Mouse (Mus musculus) stomach, embryonic 14.5 days (tissue): ENCODE data around the gene Baz2a. TPM values are rescaled to one million over a fixed set of nuclear protein-coding genes. Genes with fewer than 3 reads are reported as not detected.
"Not testable (repeated sequence)": the region's sequence is repeated elsewhere in the genome, so short reads cannot be mapped to it uniquely, and the experiment has no call there.

Experiments used
- ATAC-seq: fragments of 200-750 bp; cut with Nextera tagmentation; 2 replicates; pipeline ENCODE4 v1.8.0; 2017; ENCODE audit warnings: low read depth, moderate TSS enrichment; ENCODE audit not compliant: insufficient number of reproducible peaks, insufficient read depth, low FRiP score
- H3K27ac ChIP-seq: fragments of 300-500 bp; sonication (generic); 2 replicates; pipeline ENCODE4 v1.5.1; 2014; ENCODE audit warnings: mild to moderate bottlenecking, low read length, moderate library complexity, mixed read lengths
- H3K27me3 ChIP-seq: fragments of 300-500 bp; sonication (generic); 2 replicates; pipeline ENCODE4 v1.6.1; 2014; ENCODE audit warnings: low read length, control low read depth, mixed read lengths; ENCODE audit not compliant: control insufficient read depth, insufficient read depth
- H3K36me3 ChIP-seq: fragments of 300-500 bp; sonication (generic); 2 replicates; pipeline ENCODE4 v1.6.1; 2014; ENCODE audit warnings: mild to moderate bottlenecking, control low read depth, low read length, moderate library complexity, mixed read lengths; ENCODE audit not compliant: control insufficient read depth, insufficient read depth
- H3K4me1 ChIP-seq: fragments of 300-500 bp; sonication (generic); 2 replicates; pipeline ENCODE4 v1.6.1; 2014; ENCODE audit warnings: low read length, control low read depth, mixed read lengths; ENCODE audit not compliant: control insufficient read depth, insufficient read depth
- H3K4me2 ChIP-seq: fragments of 300-500 bp; sonication (generic); replicated peaks from 2 replicates; pipeline ENCODE4 v1.6.1; 2014; ENCODE audit warnings: low read depth, low read length, control low read depth
- H3K4me3 ChIP-seq: fragments of 300-500 bp; sonication (generic); 2 replicates; pipeline ENCODE4 v1.5.1; 2014; ENCODE audit warnings: low read depth, low read length, control low read depth
- H3K9ac ChIP-seq: fragments of 300-500 bp; sonication (generic); replicated peaks from 2 replicates; pipeline ENCODE4 v1.6.1; 2014; ENCODE audit warnings: low read depth, mild to moderate bottlenecking, control low read depth, low read length, moderate library complexity, mixed read lengths
- H3K9me3 ChIP-seq: fragments of 300-500 bp; sonication (generic); 2 replicates; pipeline ENCODE4 v1.6.1; 2016; ENCODE audit warnings: low read depth, low read length, control low read depth; ENCODE audit not compliant: control insufficient read depth
- WGBS: fragments of 180-500 bp; shearing (Covaris S2); extraction: QIAGEN DNeasy Blood & Tissue Kit; methylation state at CpG from one replicate; pipeline ENCODE4 v1.1.7; 2014; 5-methylcytosine and 5-hydroxymethylcytosine counted together
- polyA plus RNA-seq: library from polyadenylated mRNA; unstranded; fragments of >200 nt; fragmentation: Nextera tagmentation; extraction: Ambion mirVana; gene quantifications from 2 replicates; pipeline ENCODE4 v1.2.1, GENCODE M21; 2014

Baz2a gene
- polyA plus RNA-seq, 1 experiment from 2014 or later, result 28.2 TPM

DNA sequence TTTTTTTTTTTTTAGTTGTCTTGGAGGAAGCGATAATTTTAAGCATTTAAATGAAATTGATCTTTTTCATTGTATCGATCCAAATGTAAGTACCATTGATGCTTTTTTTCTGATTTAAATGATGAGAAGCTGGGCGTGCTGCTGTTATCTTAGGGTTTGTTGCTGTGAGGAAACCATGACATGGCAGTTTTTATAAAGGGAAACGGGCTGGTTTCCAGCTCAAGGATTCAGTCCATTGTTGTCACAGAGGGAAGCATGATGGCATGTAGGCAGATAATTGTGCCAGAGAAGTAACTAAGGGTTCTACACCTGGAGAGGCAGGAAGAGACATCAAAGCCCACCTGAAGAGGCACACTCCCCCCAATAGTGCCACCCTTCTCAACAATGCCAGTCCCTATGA lies 22.2 kb upstream of the Baz2a start:
- H3K27ac ChIP-seq, result no peak overlapping the region
- no peaks in the 10 kb centered on the region for H3K4me1 ChIP-seq
- no peak overlapping the region for H3K4me3 ChIP-seq
- H3K27me3 ChIP-seq, result no peaks in the 10 kb centered on the region
- peaks cover 52% of the 10 kb centered on the region for H3K36me3 ChIP-seq
- no peak overlapping the region for H3K4me2 ChIP-seq
- no peak overlapping the region for H3K9ac ChIP-seq
- WGBS, result 94% methylated on average over 4 of the region's 4 CpGs
- peaks cover 4% of the 10 kb centered on the region; the same call in 1 of the 2 replicates for H3K9me3 ChIP-seq
- no peak for ATAC-seq

DNA sequence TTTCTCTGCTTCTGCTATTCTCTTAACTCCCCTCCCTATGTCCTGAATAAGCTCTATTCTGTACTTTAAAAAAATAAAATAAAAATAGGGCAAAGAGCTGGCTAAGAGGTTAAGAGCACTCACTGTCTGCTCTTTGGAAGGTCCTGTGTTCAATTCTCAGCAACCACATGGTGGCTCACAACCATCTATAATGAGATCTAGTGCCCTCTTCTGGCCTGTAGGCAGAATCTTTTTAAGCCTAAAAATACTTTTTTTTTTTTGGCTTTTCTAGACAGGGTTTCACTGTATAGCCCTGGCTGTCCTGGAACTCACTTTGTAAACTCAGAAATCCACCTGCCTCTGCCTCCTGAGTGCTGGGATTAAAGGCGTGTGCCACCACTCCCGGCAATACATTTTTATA lies 20.9 kb upstream of the Baz2a start:
- H3K9me3 ChIP-seq, H3K4me3 ChIP-seq, ATAC-seq, H3K27ac ChIP-seq, H3K4me1 ChIP-seq, H3K4me2 ChIP-seq, H3K27me3 ChIP-seq, H3K9ac ChIP-seq: not testable (repeated sequence)
- WGBS, result 98% methylated on average over 2 of the region's 2 CpGs
- H3K36me3 ChIP-seq, result peaks cover 58% of the 10 kb centered on the region

DNA sequence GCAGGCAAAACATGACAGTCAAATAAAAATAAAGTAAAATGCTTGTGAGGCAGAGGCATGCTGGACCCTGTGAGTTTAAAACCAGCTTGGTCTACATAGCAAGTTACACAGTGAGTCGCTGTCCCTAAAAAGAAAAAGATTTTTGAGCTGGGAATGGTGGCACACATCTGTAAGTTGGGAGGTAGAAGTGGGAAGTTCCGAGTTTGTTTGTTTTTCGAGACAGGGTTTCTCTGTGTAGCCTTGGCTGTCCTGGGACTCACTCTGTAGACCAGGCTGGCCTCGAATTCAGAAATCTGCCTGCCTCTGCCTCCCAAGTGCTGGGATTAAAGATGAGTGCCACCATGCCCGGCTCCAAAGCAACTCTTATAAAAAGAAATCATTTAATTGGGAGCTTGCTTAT lies 13.1 kb upstream of the Baz2a start:
- WGBS, result 85% methylated on average over 5 of the region's 5 CpGs
- peaks cover 22% of the 10 kb centered on the region for H3K36me3 ChIP-seq
- H3K4me1 ChIP-seq, H3K27ac ChIP-seq, ATAC-seq, H3K9me3 ChIP-seq, H3K27me3 ChIP-seq, H3K9ac ChIP-seq, H3K4me2 ChIP-seq, H3K4me3 ChIP-seq: not testable (repeated sequence)

DNA sequence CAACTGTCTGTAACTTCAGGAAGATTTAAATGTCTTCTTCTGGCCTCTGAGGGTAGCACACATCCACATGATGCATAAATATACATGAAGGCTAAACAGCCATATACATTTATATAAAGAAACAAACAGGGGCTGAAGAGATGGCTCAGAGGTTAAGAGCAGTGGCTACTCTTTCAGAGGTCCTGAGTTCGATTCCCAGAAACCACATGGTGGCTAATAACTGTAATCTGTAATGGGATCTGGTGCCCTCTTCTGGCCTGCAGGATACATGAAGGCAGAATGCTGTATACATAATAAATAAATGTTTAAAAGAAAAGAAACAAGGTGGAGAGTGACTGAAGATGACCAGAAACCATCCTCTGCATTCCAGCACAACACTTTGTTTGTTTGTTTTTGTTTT lies 10.9 kb upstream of the Baz2a start:
- H3K9ac ChIP-seq, result no peak overlapping the region
- H3K27ac ChIP-seq, result no peak overlapping the region
- H3K4me1 ChIP-seq, result peaks cover 7% of the 10 kb centered on the region; the same call in 1 of the 2 replicates
- no peak overlapping the region for H3K4me2 ChIP-seq
- no peak overlapping the region for H3K4me3 ChIP-seq
- H3K9me3 ChIP-seq, result no peaks in the 10 kb centered on the region
- no peak for ATAC-seq
- 88% methylated on average over 1 of the region's 1 CpGs for WGBS
- peaks cover 21% of the 10 kb centered on the region for H3K36me3 ChIP-seq
- no peaks in the 10 kb centered on the region for H3K27me3 ChIP-seq

GRCm38 (mm10) chr10:128081807-128082476 lies 9.4 kb upstream of the Baz2a start:
- H3K4me1 ChIP-seq, result peaks cover 7% of the 10 kb centered on the region; the same call in 1 of the 2 replicates
- H3K27me3 ChIP-seq, result no peaks in the 10 kb centered on the region
- peak overlapping the region; percentile 82 for H3K4me3 ChIP-seq
- ATAC-seq, result no peak
- H3K4me2 ChIP-seq, result peak overlapping the region; percentile 56
- WGBS, result 52% methylated on average over 6 of the region's 6 CpGs
- H3K36me3 ChIP-seq, result peaks cover 33% of the 10 kb centered on the region
- no peak overlapping the region for H3K27ac ChIP-seq
- no peaks in the 10 kb centered on the region for H3K9me3 ChIP-seq
- peak overlapping the region; percentile 34; the same call in 1 of the 2 replicates for H3K9ac ChIP-seq

- H3K4me3 ChIP-seq, result peak overlapping the region; percentile 82
- 13% methylated on average over 9 of the region's 9 CpGs for WGBS
- peak overlapping the region; percentile 21; the same call in 1 of the 2 replicates for H3K27ac ChIP-seq
- peaks cover 32% of the 10 kb centered on the region for H3K36me3 ChIP-seq
- ATAC-seq, result no peak
- H3K4me1 ChIP-seq, result peaks cover 7% of the 10 kb centered on the region; the same call in 1 of the 2 replicates
- peak overlapping the region; percentile 34 for H3K9ac ChIP-seq
- H3K27me3 ChIP-seq, result no peaks in the 10 kb centered on the region
- H3K9me3 ChIP-seq, result no peaks in the 10 kb centered on the region
- peak overlapping the region; percentile 56 for H3K4me2 ChIP-seq
Observed at GRCm38 (mm10) chr10:128082477-128082808, 8.9 kb upstream of the Baz2a start.

GRCm38 (mm10) chr10:128082880-128083421 lies 8.4 kb upstream of the Baz2a start, which contains the start of gene Atp5b:
Atp5b (plus strand) TSS chr10:128083273.
- under 1% methylated on average over 34 of the region's 34 CpGs for WGBS
- peak; percentile 99 for ATAC-seq
- H3K27ac ChIP-seq, result peak within 1 kb of the TSS; percentile 34

DNA sequence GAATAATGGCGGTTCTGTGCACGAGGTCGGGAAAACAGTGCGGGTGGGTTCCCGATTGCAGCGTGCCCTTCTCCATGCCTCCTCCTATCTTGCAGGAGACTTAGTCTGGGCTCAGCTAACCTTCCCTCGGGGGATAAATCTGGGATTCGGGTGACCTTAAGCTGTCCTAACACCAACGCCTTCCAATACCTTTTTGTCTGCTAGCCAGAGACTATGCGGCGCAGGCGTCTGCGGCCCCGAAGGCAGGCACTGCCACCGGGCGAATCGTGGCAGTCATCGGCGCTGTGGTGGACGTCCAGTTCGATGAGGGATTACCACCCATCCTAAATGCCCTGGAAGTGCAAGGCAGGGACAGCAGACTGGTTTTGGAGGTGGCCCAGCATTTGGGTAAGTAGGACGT lies 7.7 kb upstream of the Baz2a start:
- peak overlapping the region; percentile 66 for H3K4me2 ChIP-seq
- no peaks in the 10 kb centered on the region for H3K27me3 ChIP-seq
- H3K36me3 ChIP-seq, result peaks cover 44% of the 10 kb centered on the region
- peak overlapping the region; percentile 59 for H3K9ac ChIP-seq
- peak overlapping the region; percentile 34 for H3K27ac ChIP-seq
- no peak for ATAC-seq
- no peaks in the 10 kb centered on the region for H3K9me3 ChIP-seq
- under 1% methylated on average over 22 of the region's 22 CpGs for WGBS
- peak overlapping the region; percentile 82 for H3K4me3 ChIP-seq
- peaks cover 7% of the 10 kb centered on the region; the same call in 1 of the 2 replicates for H3K4me1 ChIP-seq

More at GRCm38 (mm10) chr10:128082880-128083421, 8.4 kb upstream of the Baz2a start, which contains the start of gene Atp5b:
- Histone ChIP-seq H3K9me3 (no peaks in the 10 kb centered on the region), H3K4me1 (peaks cover 7% of the 10 kb centered on the region; the same call in 1 of the 2 replicates), H3K9ac (peak within 1 kb of the TSS; percentile 59), H3K4me3 (peak within 1 kb of the TSS; percentile 82), H3K27me3 (no peaks in the 10 kb centered on the region), H3K36me3 (peaks cover 36% of the 10 kb centered on the region), H3K4me2 (peak within 1 kb of the TSS; percentile 66)
